Comparison of ENCODE assay signal across 25 mouse cellular contexts in genomic region chr8:121348998-121349397, GRCm38 (mm10).
"Had no signal": no experiment of that assay in that cellular context is flagged by ENCODE, and none has a peak within 500 bp of the region (broad histone marks: within the 10 kb centered on the region; RNA-seq: fewer than 3 reads in every experiment).

No protein-coding gene starts in this region.

- H3K27ac ChIP-seq: gastrocnemius, adult 2 months; hindbrain, embryonic 12.5 days; hindbrain, embryonic 14.5 days; intestine, embryonic 15.5 days; layer of hippocampus, adult 2 months; left cerebral cortex, adult 2 months; limb, embryonic 12.5 days; liver, embryonic 13.5 days had no signal

- ATAC-seq: hindbrain, embryonic 16.5 days; inflammation-experienced regulatory T-cells, adult 6 months; intestine, embryonic 15.5 days; intestine, postnatal 0 days had no signal

- H3K4me2 ChIP-seq: heart, embryonic 12.5 days; hindbrain, embryonic 12.5 days; hindbrain, embryonic 14.5 days; intestine, embryonic 15.5 days; limb, embryonic 12.5 days; liver, embryonic 13.5 days had no signal

- H3K36me3 ChIP-seq: heart, embryonic 10.5 days; heart, embryonic 12.5 days; hindbrain, embryonic 10.5 days; hindbrain, embryonic 12.5 days; intestine, embryonic 15.5 days; limb, embryonic 10.5 days; limb, embryonic 12.5 days; liver, embryonic 13.5 days had no signal

- H3K4me3 ChIP-seq: gastrocnemius, adult 2 months; heart, embryonic 10.5 days; heart, embryonic 12.5 days; hindbrain, embryonic 10.5 days; hindbrain, embryonic 12.5 days; intestine, embryonic 15.5 days; layer of hippocampus, adult 2 months; left cerebral cortex, adult 2 months; limb, embryonic 10.5 days; limb, embryonic 12.5 days; liver, embryonic 13.5 days had no signal

- H3K9ac ChIP-seq: heart, embryonic 12.5 days; hindbrain, embryonic 12.5 days; hindbrain, embryonic 14.5 days; intestine, embryonic 15.5 days; limb, embryonic 12.5 days; liver, embryonic 13.5 days had no signal

- H3K27me3 ChIP-seq: liver, embryonic 13.5 days had no signal

- DNase-seq: gastrocnemius, adult 2 months; gastrocnemius, postnatal 10 days; gastrocnemius, postnatal 25 days; heart, adult 18-20 months; heart, postnatal 10 days; heart, postnatal 4 days; kidney, adult 18-20 months; kidney, adult 8-10 months; kidney, postnatal 10 days; kidney, postnatal 25 days; kidney, postnatal 4 days; liver, embryonic 13.5 days had no signal

- H3K9me3 ChIP-seq: heart, embryonic 10.5 days; heart, embryonic 12.5 days; hindbrain, embryonic 10.5 days; hindbrain, embryonic 12.5 days; intestine, embryonic 15.5 days; limb, embryonic 10.5 days; limb, embryonic 12.5 days; liver, embryonic 13.5 days had no signal
